Mouse (Mus musculus) skeletal muscle tissue, adult 2 months (tissue): Measurements from ENCODE around the gene Asic2.
A peak's percentile ranks its signal among the peaks of the same experiment; 100 is the strongest.

Source experiments
- DNase-seq: peaks from one replicate; pipeline ENCODE4 v3.0.0-alpha.2; 2012; ENCODE audit warnings: low read depth, low spot score

Gene Asic2

GRCm38 (mm10) chr11:81954398-81954797, 13.9 kb downstream of the Asic2 start:
- DNase-seq, result peak; percentile 34

GRCm38 (mm10) chr11:81948021-81948420, 20.2 kb downstream of the Asic2 start:
- no peak for DNase-seq

- DNase-seq, result peak; percentile 78
Measured at GRCm38 (mm10) chr11:81942167-81942566, 26.1 kb downstream of the Asic2 start.

GRCm38 (mm10) chr11:81940988-81941387, 27.3 kb downstream of the Asic2 start:
- DNase-seq, result peak; percentile 66

- DNase-seq, result no peak
Measured at GRCm38 (mm10) chr11:81937516-81937915, 30.7 kb downstream of the Asic2 start.

GRCm38 (mm10) chr11:81926393-81926792, 41.9 kb downstream of the Asic2 start:
- DNase-seq, result no peak

- DNase-seq, result no peak
Measured at GRCm38 (mm10) chr11:81923626-81924025, 44.6 kb downstream of the Asic2 start.

GRCm38 (mm10) chr11:81923096-81923495, 45.2 kb downstream of the Asic2 start:
- no peak for DNase-seq

- no peak for DNase-seq
Measured at GRCm38 (mm10) chr11:81915501-81915900, 52.8 kb downstream of the Asic2 start.

GRCm38 (mm10) chr11:81913071-81913470, 55.2 kb downstream of the Asic2 start:
- DNase-seq, result no peak

GRCm38 (mm10) chr11:81909397-81909894, 58.8 kb downstream of the Asic2 start:
- DNase-seq, result no peak

GRCm38 (mm10) chr11:81908760-81909159, 59.5 kb downstream of the Asic2 start:
- no peak for DNase-seq

- no peak for DNase-seq
Measured at GRCm38 (mm10) chr11:81902318-81902717, 65.9 kb downstream of the Asic2 start.

GRCm38 (mm10) chr11:81897547-81898354, 70.5 kb downstream of the Asic2 start:
- DNase-seq, result no peak

- no peak for DNase-seq
Measured at GRCm38 (mm10) chr11:81896511-81896910, 71.7 kb downstream of the Asic2 start.

- no peak for DNase-seq
Measured at GRCm38 (mm10) chr11:81871506-81872213, 96.6 kb downstream of the Asic2 start.

- peak; percentile 7 for DNase-seq
Measured at GRCm38 (mm10) chr11:81865661-81866382, 102.4 kb downstream of the Asic2 start.

- no peak for DNase-seq
Measured at GRCm38 (mm10) chr11:81860250-81860972, 107.8 kb downstream of the Asic2 start, which contains the start of gene 5530401A14Rik. TSS of gene 5530401A14Rik (plus strand) at chr11:81860673.

- DNase-seq, result no peak
Measured at GRCm38 (mm10) chr11:81847773-81848490, 120.3 kb downstream of the Asic2 start.

- DNase-seq, result no peak
Measured at GRCm38 (mm10) chr11:81845686-81846036, 122.6 kb downstream of the Asic2 start.
